Mouse (Mus musculus) lung, adult 2 months (tissue): ENCODE data around the gene Gm13212.
"Not testable (repeated sequence)": the region's sequence is repeated elsewhere in the genome, so short reads cannot be mapped to it uniquely, and the experiment has no call there.

ENCODE experiments used
- CTCF ChIP-seq: fragments of 200-500 bp; IDR thresholded peaks from 2 replicates; pipeline ENCODE4 v1.5.1; 2011; ENCODE audit warnings: mild to moderate bottlenecking, low read length, control low read depth; ENCODE audit not compliant: insufficient read depth
- POLR2A ChIP-seq: fragments of 200-500 bp; IDR thresholded peaks from 2 replicates; pipeline ENCODE4 v1.6.1; 2011; ENCODE audit warnings: low read depth, mild to moderate bottlenecking, control low read depth, low read length, borderline replicate concordance; ENCODE audit errors: extremely low read depth

- not testable (repeated sequence) for TF ChIP-seq POLR2A, CTCF
These were observed 9.8 kb downstream of the Gm13212 start for GRCm38 (mm10) chr4:145594798-145595197.
